Mouse (Mus musculus): Measurements from ENCODE around the gene Gss. TPM values are rescaled to one million over a fixed set of nuclear protein-coding genes. Genes with fewer than 3 reads are reported as not detected.

Gss gene
- total RNA-seq (2017), result 10.9 and 13.5 TPM in 2 replicates

- peak; percentile 85 for ATAC-seq (ENCODE audit: extremely low read depth, insufficient number of reproducible peaks, low FRiP score, poor library complexity, severe bottlenecking)
These were observed at the start of gene Gss for GRCm38 (mm10) chr2:155592137-155592853. Gene Gss (minus strand): TSS chr2:155592810.

- no peak for ATAC-seq (ENCODE audit: extremely low read depth, insufficient number of reproducible peaks, low FRiP score, poor library complexity, severe bottlenecking)
These were observed 49.2 kb upstream of the Gss start for GRCm38 (mm10) chr2:155641540-155642472.

- no peak for ATAC-seq (ENCODE audit: extremely low read depth, insufficient number of reproducible peaks, low FRiP score, poor library complexity, severe bottlenecking)
These were observed 48.0 kb upstream of the Gss start for GRCm38 (mm10) chr2:155640656-155641055.

- ATAC-seq (ENCODE audit: extremely low read depth, insufficient number of reproducible peaks, low FRiP score, poor library complexity, severe bottlenecking), result 0 out of 2 replicates have a peak, but pooled peaks have one; percentile 14
These were observed 44.8 kb upstream of the Gss start for GRCm38 (mm10) chr2:155637411-155637810.

GRCm38 (mm10) chr2:155636881-155637280, 44.3 kb upstream of the Gss start:
- no peak for ATAC-seq (ENCODE audit: extremely low read depth, insufficient number of reproducible peaks, low FRiP score, poor library complexity, severe bottlenecking)

GRCm38 (mm10) chr2:155635961-155636360, 43.4 kb upstream of the Gss start:
- ATAC-seq (ENCODE audit: extremely low read depth, insufficient number of reproducible peaks, low FRiP score, poor library complexity, severe bottlenecking), result no peak

- ATAC-seq (ENCODE audit: extremely low read depth, insufficient number of reproducible peaks, low FRiP score, poor library complexity, severe bottlenecking), result no peak
These were observed 42.0 kb upstream of the Gss start for GRCm38 (mm10) chr2:155634562-155634961.

GRCm38 (mm10) chr2:155633731-155634130, 41.1 kb upstream of the Gss start:
- ATAC-seq (ENCODE audit: extremely low read depth, insufficient number of reproducible peaks, low FRiP score, poor library complexity, severe bottlenecking), result no peak

GRCm38 (mm10) chr2:155633121-155633520, 40.5 kb upstream of the Gss start:
- no peak for ATAC-seq (ENCODE audit: extremely low read depth, insufficient number of reproducible peaks, low FRiP score, poor library complexity, severe bottlenecking)

- no peak for ATAC-seq (ENCODE audit: extremely low read depth, insufficient number of reproducible peaks, low FRiP score, poor library complexity, severe bottlenecking)
These were observed 39.7 kb upstream of the Gss start for GRCm38 (mm10) chr2:155632138-155632936.

- no peak for ATAC-seq (ENCODE audit: extremely low read depth, insufficient number of reproducible peaks, low FRiP score, poor library complexity, severe bottlenecking)
These were observed 38.2 kb upstream of the Gss start for GRCm38 (mm10) chr2:155630590-155631416.

GRCm38 (mm10) chr2:155630153-155630552, 37.5 kb upstream of the Gss start:
- ATAC-seq (ENCODE audit: extremely low read depth, insufficient number of reproducible peaks, low FRiP score, poor library complexity, severe bottlenecking), result no peak

- no peak for ATAC-seq (ENCODE audit: extremely low read depth, insufficient number of reproducible peaks, low FRiP score, poor library complexity, severe bottlenecking)
These were observed 36.6 kb upstream of the Gss start for GRCm38 (mm10) chr2:155629231-155629661.

- no peak for ATAC-seq (ENCODE audit: extremely low read depth, insufficient number of reproducible peaks, low FRiP score, poor library complexity, severe bottlenecking)
These were observed 35.9 kb upstream of the Gss start for GRCm38 (mm10) chr2:155628519-155628918.

- no peak for ATAC-seq (ENCODE audit: extremely low read depth, insufficient number of reproducible peaks, low FRiP score, poor library complexity, severe bottlenecking)
These were observed 35.5 kb upstream of the Gss start for GRCm38 (mm10) chr2:155628112-155628511.

- ATAC-seq (ENCODE audit: extremely low read depth, insufficient number of reproducible peaks, low FRiP score, poor library complexity, severe bottlenecking), result peak; percentile 54; the same call in 1 of the 2 replicates
These were observed 34.6 kb upstream of the Gss start for GRCm38 (mm10) chr2:155627030-155627738.

GRCm38 (mm10) chr2:155626277-155626676, 33.7 kb upstream of the Gss start:
- ATAC-seq (ENCODE audit: extremely low read depth, insufficient number of reproducible peaks, low FRiP score, poor library complexity, severe bottlenecking), result no peak

GRCm38 (mm10) chr2:155624730-155625129, 32.1 kb upstream of the Gss start:
- peak; percentile 35; the same call in 1 of the 2 replicates for ATAC-seq (ENCODE audit: extremely low read depth, insufficient number of reproducible peaks, low FRiP score, poor library complexity, severe bottlenecking)
